Comparison of ENCODE assay signal across 8 mouse cellular contexts in the genomic region with DNA sequence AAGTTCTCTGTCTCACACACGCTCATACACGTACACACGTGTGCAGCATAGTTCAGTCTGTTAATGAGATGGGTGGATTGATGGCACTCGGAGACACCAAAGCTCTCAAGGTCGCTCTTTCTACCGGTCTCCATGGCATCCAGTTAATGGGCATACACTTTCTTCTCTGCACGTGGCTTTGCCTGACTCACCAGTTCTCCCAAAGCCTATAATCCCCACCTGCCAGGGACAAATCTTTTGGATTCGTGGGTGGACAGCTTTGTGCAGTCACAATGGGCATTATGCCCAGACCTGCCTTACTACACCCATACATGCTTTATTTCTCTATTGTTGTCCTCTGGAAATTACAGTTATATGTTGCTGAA. TPM values are rescaled to one million over a fixed set of nuclear protein-coding genes. Genes with fewer than 3 reads are reported as not detected.
DNase-seq lines count a peak whose midpoint lies in the region; ATAC-seq and TF ChIP-seq lines count a peak whose summit lies in the region.

No protein-coding gene starts in this region.

- no peak for ATAC-seq in heart, postnatal 0 days (ENCODE audit: insufficient read depth, low read depth)
- no peak for ATAC-seq in hindbrain, embryonic 12.5 days (ENCODE audit: low FRiP score)
- peak; percentile 3; the same call in 1 of the 2 replicates for ATAC-seq in liver, postnatal 0 days

- dilution Hi-C loops in CH12.LX (cut with MboI; ENCODE audit: extremely low pct_ligation_motif_present, extremely low pct_unique_long_range_greater_than_20kb, low sequenced_read_pairs) = no loop called here

- peaks cover 25% of the 10 kb centered on the region for H3K4me1 ChIP-seq in heart, postnatal 0 days (ENCODE audit: control insufficient read depth, insufficient read depth)
- peaks cover 3 to 24% of the 10 kb centered on the region in 2 experiments; a peak in 3 of 4 replicates for H3K4me1 ChIP-seq in CH12.LX (ENCODE audit: control insufficient read depth in 1 of 2, insufficient read depth in 2 of 2)
- H3K4me1 ChIP-seq in hindbrain, embryonic 12.5 days = peaks cover 14% of the 10 kb centered on the region
- peaks cover 28% of the 10 kb centered on the region for H3K4me1 ChIP-seq in liver, postnatal 0 days (ENCODE audit: insufficient read depth)

- H3K4me2 ChIP-seq in heart, postnatal 0 days (ENCODE audit: low read depth, low read length) = peak overlapping the region; percentile 93
- peak overlapping the region; percentile 91 for H3K4me2 ChIP-seq in CH12.LX (ENCODE audit: insufficient read depth, low read depth, poor library complexity, severe bottlenecking)
- peak overlapping the region; percentile 83 for H3K4me2 ChIP-seq in hindbrain, embryonic 12.5 days (replicated peaks)
- peak overlapping the region; percentile 100 for H3K4me2 ChIP-seq in liver, postnatal 0 days (ENCODE audit: low read depth, low read length)

- WGBS in heart, postnatal 0 days = 10% methylated on average over 8 of the region's 8 CpGs
- 17% methylated on average over 8 of the region's 8 CpGs for WGBS in hindbrain, embryonic 12.5 days
- WGBS in liver, postnatal 0 days (ENCODE audit: insufficient replicate concordance) = 5% methylated on average over 8 of the region's 8 CpGs

- H3K9ac ChIP-seq in heart, postnatal 0 days (replicated peaks; ENCODE audit: low read depth, low read length) = peak overlapping the region; percentile 91; the same call in 1 of the 2 replicates
- peak overlapping the region; percentile 60 for H3K9ac ChIP-seq in CH12.LX (ENCODE audit: insufficient read depth, low read depth)
- peak overlapping the region; percentile 40; the same call in 1 of the 2 replicates for H3K9ac ChIP-seq in hindbrain, embryonic 12.5 days
- peak overlapping the region; percentile 92 for H3K9ac ChIP-seq in liver, postnatal 0 days (replicated peaks)

- peak overlapping the region; percentile 94 for H3K4me3 ChIP-seq in heart, postnatal 0 days (ENCODE audit: low read depth, low read length)
- peak overlapping the region; percentile 69 to 91 (median 82) for H3K4me3 ChIP-seq in CH12.LX (replicated peaks in 1 of 3; ENCODE audit: low read depth in 2 of 3, low read length in 2 of 3, poor library complexity in 1 of 3)
- H3K4me3 ChIP-seq in hindbrain, embryonic 12.5 days = peak overlapping the region; percentile 96
- H3K4me3 ChIP-seq in liver, postnatal 0 days (ENCODE audit: low read depth, low read length) = peak overlapping the region; percentile 93

- TF ChIP-seq RAD21 in CH12.LX (IDR thresholded peaks at IDR 0.05; ENCODE audit: low read depth, low read length) = no peak

- H3K9me3 ChIP-seq in heart, postnatal 0 days (replicated peaks; ENCODE audit: control insufficient read depth, low read length) = no peaks in the 10 kb centered on the region
- H3K9me3 ChIP-seq in CH12.LX (replicated peaks; ENCODE audit: low read length) = no peaks in the 10 kb centered on the region
- no peaks in the 10 kb centered on the region for H3K9me3 ChIP-seq in hindbrain, embryonic 12.5 days (replicated peaks)
- H3K9me3 ChIP-seq in liver, postnatal 0 days (ENCODE audit: low read length) = no peaks in the 10 kb centered on the region

- no peak for TF ChIP-seq POLR2A in CH12.LX (IDR thresholded peaks at IDR 0.05; ENCODE audit: low read depth, low read length)

- TF ChIP-seq EP300 in heart, postnatal 0 days (IDR thresholded peaks at IDR 0.05; ENCODE audit: low read depth) = no peak
- TF ChIP-seq EP300 in CH12.LX (IDR thresholded peaks at IDR 0.05; ENCODE audit: low read length) = no peak
- TF ChIP-seq EP300 in liver, postnatal 0 days (IDR thresholded peaks at IDR 0.05; ENCODE audit: low read depth) = no peak

- H3K36me3 ChIP-seq in heart, postnatal 0 days (replicated peaks; ENCODE audit: control insufficient read depth, insufficient read depth, low read length) = peaks cover 16% of the 10 kb centered on the region
- peaks cover 0 to 14% of the 10 kb centered on the region in 2 experiments for H3K36me3 ChIP-seq in CH12.LX (replicated peaks in 1 of 2; ENCODE audit: control insufficient read depth in 1 of 2, insufficient read depth in 1 of 2, low read length in 1 of 2)
- H3K36me3 ChIP-seq in hindbrain, embryonic 12.5 days = peaks cover 32% of the 10 kb centered on the region
- H3K36me3 ChIP-seq in liver, postnatal 0 days (replicated peaks; ENCODE audit: insufficient read depth, low read length) = peaks cover 14% of the 10 kb centered on the region

- H3K27ac ChIP-seq in heart, postnatal 0 days (ENCODE audit: low read depth) = peak overlapping the region; percentile 98
- no peak overlapping the region for H3K27ac ChIP-seq in CH12.LX (ENCODE audit: insufficient read depth, low read depth)
- no peak overlapping the region for H3K27ac ChIP-seq in hindbrain, embryonic 12.5 days
- peak overlapping the region; percentile 44 for H3K27ac ChIP-seq in liver, postnatal 0 days (ENCODE audit: low read depth)

- no peak for TF ChIP-seq CTCF in heart, postnatal 0 days (IDR thresholded peaks at IDR 0.05; ENCODE audit: low read depth)
- TF ChIP-seq CTCF in CH12.LX (conservative IDR thresholded peaks at IDR 0.05 in 1 of 2, IDR thresholded peaks at IDR 0.05 in 1 of 2; ENCODE audit: low read depth in 2 of 2, low read length in 2 of 2) = no peak
- TF ChIP-seq CTCF in liver, postnatal 0 days (IDR thresholded peaks at IDR 0.05; ENCODE audit: low read depth) = no peak

- no peak for DNase-seq in heart, postnatal 0 days (ENCODE audit: low spot score)
- DNase-seq in heart, adult 8-10 months (ENCODE audit: low spot score) = no peak
- DNase-seq in CH12.LX (ENCODE audit: extremely low read depth) = no peak
- peak; percentile 60 to 63 for DNase-seq in adrenal gland, postnatal 36 days
- DNase-seq in liver, postnatal 0 days = no peak
- no peak for DNase-seq in urinary bladder, adult 18-20 months (ENCODE audit: low spot score in 2 of 2)
- DNase-seq in ovary, postnatal 10 days (ENCODE audit: low spot score) = no peak

- in situ Hi-C loops in CH12.LX (cut with MboI; ENCODE audit: low pct_ligation_motif_present, low pct_unique_long_range_greater_than_20kb, low sequenced_read_pairs) = no loop called here

- H3K27me3 ChIP-seq in heart, postnatal 0 days (ENCODE audit: control insufficient read depth, insufficient read depth, low read length) = no peaks in the 10 kb centered on the region
- peaks cover 20% of the 10 kb centered on the region for H3K27me3 ChIP-seq in CH12.LX (replicated peaks)
- no peaks in the 10 kb centered on the region for H3K27me3 ChIP-seq in hindbrain, embryonic 12.5 days
- H3K27me3 ChIP-seq in liver, postnatal 0 days (ENCODE audit: insufficient read depth, low read length) = no peaks in the 10 kb centered on the region

- H3K79me2 ChIP-seq in CH12.LX (replicated peaks; ENCODE audit: control insufficient read depth, extremely low read depth, insufficient read depth, poor library complexity, severe bottlenecking) = no peaks in the 10 kb centered on the region

TF ChIP-seq in CH12.LX, 34 proteins besides CTCF, POLR2A, EP300 and RAD21 (continues in another document):
- TF ChIP-seq JUN (IDR thresholded peaks at IDR 0.05; ENCODE audit: insufficient read depth, low read depth, low read length) (no peak), ZMIZ1 (IDR thresholded peaks at IDR 0.05; ENCODE audit: low read depth, low read length) (no peak), POLR2AphosphoS2 (IDR thresholded peaks at IDR 0.05; ENCODE audit: low read depth, low read length) (no peak)

RNA-seq across cellular contexts. Expression of a gene that starts 0.6 kb away (rescaled TPM):
- total RNA-seq in heart, postnatal 0 days (2014; rRNA removed; ENCODE audit: low replicate concordance) = 145 and 159 TPM in 2 replicates
- polyA plus RNA-seq in heart, postnatal 0 days (2015; fragmentation: Nextera tagmentation; extraction: Ambion mirVana) = 191 and 207 TPM in 2 replicates
- total RNA-seq in heart, adult 8-10 months (2022) = 100 to 1,000 TPM; 182 to 213 (median 198) TPM
- total RNA-seq in CH12.LX (2012; rRNA removed) (16.2 and 19.5 TPM in 2 replicates), CH12.LX (2014; rRNA removed) (27.8 and 34.0 TPM in 2 replicates)
- 33.2 and 36.5 TPM in 2 replicates for polyA plus RNA-seq in CH12.LX (2012; ENCODE audit: insufficient read length, low read depth)
- 100 to 1,000 TPM; 128 to 136 TPM for total RNA-seq in adrenal gland, postnatal 36 days (2021)
- polyA plus RNA-seq in hindbrain, embryonic 12.5 days (2016; fragmentation: Nextera tagmentation; extraction: Ambion mirVana) = 137 and 140 TPM in 2 replicates
- 56.9 and 60.3 TPM in 2 replicates for polyA plus RNA-seq in liver, postnatal 0 days (2015; fragmentation: Nextera tagmentation; extraction: Ambion mirVana)

RNA-seq across cellular contexts. Expression of a gene that starts 16.2 kb away (rescaled TPM):
- 18.2 and 30.5 TPM in 2 replicates for total RNA-seq in heart, postnatal 0 days (2014; rRNA removed; ENCODE audit: low replicate concordance)
- polyA plus RNA-seq in heart, postnatal 0 days (2015; fragmentation: Nextera tagmentation; extraction: Ambion mirVana) = 6.8 and 7.2 TPM in 2 replicates
- 10 to 100 TPM; 17.1 to 20.4 (median 19.4) TPM for total RNA-seq in heart, adult 8-10 months (2022)
- total RNA-seq in CH12.LX (2012; rRNA removed) (0.38 and 0.64 TPM in 2 replicates), CH12.LX (2014; rRNA removed) (0.24 and 0.27 TPM in 2 replicates)
- polyA plus RNA-seq in CH12.LX (2012; ENCODE audit: insufficient read length, low read depth) = 0.65 and 1.0 TPM in 2 replicates
- total RNA-seq in adrenal gland, postnatal 36 days (2021) = 10 to 100 TPM; 28.8 to 36.9 TPM
- 36.7 and 42.8 TPM in 2 replicates for polyA plus RNA-seq in hindbrain, embryonic 12.5 days (2016; fragmentation: Nextera tagmentation; extraction: Ambion mirVana)
- polyA plus RNA-seq in liver, postnatal 0 days (2015; fragmentation: Nextera tagmentation; extraction: Ambion mirVana) = 2.8 TPM in 2 replicates

RNA-seq across cellular contexts. Expression of a gene that starts 25.0 kb away (rescaled TPM):
- 2.7 and 3.1 TPM in 2 replicates for total RNA-seq in heart, postnatal 0 days (2014; rRNA removed; ENCODE audit: low replicate concordance)
- 1.8 and 2.5 TPM in 2 replicates for polyA plus RNA-seq in heart, postnatal 0 days (2015; fragmentation: Nextera tagmentation; extraction: Ambion mirVana)
- under 1 TPM in 1 of 4 experiments, not detected in 3; 0.20 TPM for total RNA-seq in heart, adult 8-10 months (2022)
- total RNA-seq in CH12.LX (2012; rRNA removed) (11.7 and 14.1 TPM in 2 replicates), CH12.LX (2014; rRNA removed) (11.5 and 14.4 TPM in 2 replicates)
- polyA plus RNA-seq in CH12.LX (2012; ENCODE audit: insufficient read length, low read depth) = 14.9 and 17.0 TPM in 2 replicates
- 1 to 10 TPM; 1.7 to 2.5 TPM for total RNA-seq in adrenal gland, postnatal 36 days (2021)
- polyA plus RNA-seq in hindbrain, embryonic 12.5 days (2016; fragmentation: Nextera tagmentation; extraction: Ambion mirVana) = 6.3 and 7.6 TPM in 2 replicates
- polyA plus RNA-seq in liver, postnatal 0 days (2015; fragmentation: Nextera tagmentation; extraction: Ambion mirVana) = 6.9 and 7.1 TPM in 2 replicates

RNA-seq across cellular contexts. Expression of a gene that starts 39.3 kb away (rescaled TPM):
- total RNA-seq in heart, postnatal 0 days (2014; rRNA removed; ENCODE audit: low replicate concordance) = 13.1 and 25.4 TPM in 2 replicates
- 15.4 and 18.7 TPM in 2 replicates for polyA plus RNA-seq in heart, postnatal 0 days (2015; fragmentation: Nextera tagmentation; extraction: Ambion mirVana)
- total RNA-seq in heart, adult 8-10 months (2022) = 10 to 100 TPM; 15.8 to 28.8 (median 20.2) TPM
- total RNA-seq in CH12.LX (2012; rRNA removed) (1.3 and 2.7 TPM in 2 replicates), CH12.LX (2014; rRNA removed) (0.43 and 0.55 TPM in 2 replicates)
- polyA plus RNA-seq in CH12.LX (2012; ENCODE audit: insufficient read length, low read depth) = 0.74 and 0.89 TPM in 2 replicates
- total RNA-seq in adrenal gland, postnatal 36 days (2021) = 10 to 100 TPM; 38.7 to 56.9 TPM
- 9.7 and 9.8 TPM in 2 replicates for polyA plus RNA-seq in hindbrain, embryonic 12.5 days (2016; fragmentation: Nextera tagmentation; extraction: Ambion mirVana)
- polyA plus RNA-seq in liver, postnatal 0 days (2015; fragmentation: Nextera tagmentation; extraction: Ambion mirVana) = 12.4 and 17.8 TPM in 2 replicates

Comparison
In these comparisons a context has a peak if more than half of its experiments do, and no peak if none do; other contexts are left out.
1. DNase-seq: peak in adrenal gland, postnatal 36 days (2 of 2); none in heart, postnatal 0 days (single experiment), heart, adult 8-10 months (single experiment), CH12.LX (single experiment), liver, postnatal 0 days (single experiment), urinary bladder, adult 18-20 months (0 of 2) and ovary, postnatal 10 days (single experiment).
2. H3K27ac ChIP-seq: peak in heart, postnatal 0 days (single experiment) and liver, postnatal 0 days (single experiment); none in CH12.LX (single experiment) and hindbrain, embryonic 12.5 days (single experiment).
3. H3K9ac ChIP-seq: peak in every context shown above with its lines; median percentile 92 in liver, postnatal 0 days; 91 in heart, postnatal 0 days; 60 in CH12.LX; 40 in hindbrain, embryonic 12.5 days.
4. RNA of a gene that starts 16.2 kb away (total RNA-seq): 28.8 to 36.9 TPM in adrenal gland, postnatal 36 days, 17.1 to 20.4 TPM in heart, adult 8-10 months and 18.2 to 30.5 TPM in heart, postnatal 0 days; 0.24 to 0.64 TPM in CH12.LX; every median in the first group is over 10 times any median in the second.
5. Peak in every context shown above with its lines, with median percentiles within 50 percentile points of each other: H3K4me2 ChIP-seq and H3K4me3 ChIP-seq.